Mouse (Mus musculus) ovary, postnatal 10 days (tissue): ENCODE results near the gene Slc17a4.

ENCODE experiments used
- DNase-seq: peaks from one replicate; pipeline ENCODE4 v3.0.0; 2022; ENCODE audit warnings: low spot score

The Slc17a4 gene

GRCm38 (mm10) chr13:23892592-23893268 lies 22.1 kb downstream of the Slc17a4 start:
- no peak for DNase-seq

GRCm38 (mm10) chr13:23889011-23889605 lies 25.7 kb downstream of the Slc17a4 start:
- DNase-seq: no peak

GRCm38 (mm10) chr13:23887026-23887725 lies 27.6 kb downstream of the Slc17a4 start:
- no peak for DNase-seq

GRCm38 (mm10) chr13:23885540-23885939 lies 29.3 kb downstream of the Slc17a4 start:
- DNase-seq: no peak

- DNase-seq: no peak
These were observed 35.2 kb downstream of the Slc17a4 start for GRCm38 (mm10) chr13:23879636-23880035.

GRCm38 (mm10) chr13:23879106-23879505 lies 35.7 kb downstream of the Slc17a4 start:
- no peak for DNase-seq

GRCm38 (mm10) chr13:23873141-23873540 lies 41.7 kb downstream of the Slc17a4 start:
- no peak for DNase-seq

GRCm38 (mm10) chr13:23869996-23870395 lies 44.8 kb downstream of the Slc17a4 start:
- no peak for DNase-seq

- DNase-seq: no peak
These were observed 45.8 kb downstream of the Slc17a4 start for GRCm38 (mm10) chr13:23868790-23869533.

- DNase-seq: no peak
These were observed 47.4 kb downstream of the Slc17a4 start, which contains the start of gene Slc17a1 for GRCm38 (mm10) chr13:23867405-23867804. Gene Slc17a1 (plus strand): TSS chr13:23867750.

- no peak for DNase-seq
These were observed 47.8 kb downstream of the Slc17a4 start for GRCm38 (mm10) chr13:23867000-23867399.

GRCm38 (mm10) chr13:23866086-23866710 lies 48.6 kb downstream of the Slc17a4 start:
- DNase-seq: no peak

- no peak for DNase-seq
These were observed 50.1 kb downstream of the Slc17a4 start for GRCm38 (mm10) chr13:23864711-23865110.

- DNase-seq: no peak
These were observed 53.0 kb downstream of the Slc17a4 start for GRCm38 (mm10) chr13:23861815-23862214.

- DNase-seq: no peak
These were observed 58.4 kb downstream of the Slc17a4 start for GRCm38 (mm10) chr13:23856401-23856800.

GRCm38 (mm10) chr13:23849299-23849698 lies 65.5 kb downstream of the Slc17a4 start:
- DNase-seq: no peak
